Mouse (Mus musculus): Measurements from ENCODE around the gene Edc4. TPM values are rescaled to one million over a fixed set of nuclear protein-coding genes. Genes with fewer than 3 reads are reported as not detected.

The Edc4 gene
- polyA plus RNA-seq, 1 experiment, result 55.8 TPM

GRCm38 (mm10) chr8:105850611-105851010 lies 30.1 kb upstream of the Edc4 start:
- Histone ChIP-seq H3K27ac (ENCODE audit: insufficient read depth, low read depth, low read length) (no peak overlapping the region), H3K4me3 (ENCODE audit: low read depth, low read length) (no peak overlapping the region), H3K36me3 (ENCODE audit: control insufficient read depth, insufficient read depth, low read length) (peaks cover 7% of the 10 kb centered on the region), H3K27me3 (ENCODE audit: control insufficient read depth, insufficient read depth, low read length) (no peaks in the 10 kb centered on the region), H3K4me1 (ENCODE audit: control insufficient read depth, insufficient read depth, insufficient read length, low read length) (no peaks in the 10 kb centered on the region)
- TF ChIP-seq CTCF (IDR thresholded peaks at IDR 0.05; ENCODE audit: extremely low read depth, insufficient read length, insufficient replicate concordance, low read depth, low read length), result no peak
- WGBS, result 61% methylated on average over 7 of the region's 7 CpGs

GRCm38 (mm10) chr8:105851651-105852143 lies 29.0 kb upstream of the Edc4 start:
- TF ChIP-seq POLR2A (IDR thresholded peaks at IDR 0.05; ENCODE audit: low read depth, low read length) (peak; percentile 41), CTCF (IDR thresholded peaks at IDR 0.05; ENCODE audit: extremely low read depth, insufficient read length, insufficient replicate concordance, low read depth, low read length) (no peak)
- Histone ChIP-seq H3K27ac (ENCODE audit: insufficient read depth, low read depth, low read length) (no peak overlapping the region), H3K4me3 (ENCODE audit: low read depth, low read length) (peak overlapping the region; percentile 86), H3K27me3 (ENCODE audit: control insufficient read depth, insufficient read depth, low read length) (no peaks in the 10 kb centered on the region), H3K4me1 (ENCODE audit: control insufficient read depth, insufficient read depth, insufficient read length, low read length) (peaks cover 9% of the 10 kb centered on the region), H3K36me3 (ENCODE audit: control insufficient read depth, insufficient read depth, low read length) (no peaks in the 10 kb centered on the region; the same call in none of the 2 replicates)
- under 1% methylated on average over 34 of the region's 34 CpGs for WGBS

GRCm38 (mm10) chr8:105852146-105852729 lies 28.4 kb upstream of the Edc4 start:
- Histone ChIP-seq H3K4me1 (ENCODE audit: control insufficient read depth, insufficient read depth, insufficient read length, low read length) (peaks cover 9% of the 10 kb centered on the region), H3K27ac (ENCODE audit: insufficient read depth, low read depth, low read length) (no peak overlapping the region), H3K4me3 (ENCODE audit: low read depth, low read length) (peak overlapping the region; percentile 86; the same call in 1 of the 2 replicates), H3K36me3 (ENCODE audit: control insufficient read depth, insufficient read depth, low read length) (no peaks in the 10 kb centered on the region; the same call in 1 of the 2 replicates), H3K27me3 (ENCODE audit: control insufficient read depth, insufficient read depth, low read length) (no peaks in the 10 kb centered on the region)
- 73% methylated on average over 12 of the region's 12 CpGs for WGBS
- TF ChIP-seq POLR2A (IDR thresholded peaks at IDR 0.05; ENCODE audit: low read depth, low read length), result no peak
- no peak for TF ChIP-seq CTCF (IDR thresholded peaks at IDR 0.05; ENCODE audit: extremely low read depth, insufficient read length, insufficient replicate concordance, low read depth, low read length)

GRCm38 (mm10) chr8:105853178-105853577 lies 27.5 kb upstream of the Edc4 start, which contains the start of gene Cenpt:
Gene Cenpt (minus strand): TSS chr8:105853278.
- Histone ChIP-seq H3K27me3 (ENCODE audit: control insufficient read depth, insufficient read depth, low read length) (no peaks in the 10 kb centered on the region), H3K4me3 (ENCODE audit: low read depth, low read length) (no peak within 1 kb of the TSS), H3K27ac (ENCODE audit: insufficient read depth, low read depth, low read length) (no peak within 1 kb of the TSS), H3K36me3 (ENCODE audit: control insufficient read depth, insufficient read depth, low read length) (no peaks in the 10 kb centered on the region), H3K4me1 (ENCODE audit: control insufficient read depth, insufficient read depth, insufficient read length, low read length) (peaks cover 9% of the 10 kb centered on the region)
- TF ChIP-seq POLR2A (IDR thresholded peaks at IDR 0.05; ENCODE audit: low read depth, low read length) (no peak), CTCF (IDR thresholded peaks at IDR 0.05; ENCODE audit: extremely low read depth, insufficient read length, insufficient replicate concordance, low read depth, low read length) (no peak)
- WGBS, result 83% methylated on average over 3 of the region's 3 CpGs

GRCm38 (mm10) chr8:105854303-105854702 lies 26.4 kb upstream of the Edc4 start:
- WGBS, result 26% methylated on average over 8 of the region's 8 CpGs
- Histone ChIP-seq H3K27me3 (ENCODE audit: control insufficient read depth, insufficient read depth, low read length) (no peaks in the 10 kb centered on the region), H3K4me3 (ENCODE audit: low read depth, low read length) (no peak overlapping the region), H3K4me1 (ENCODE audit: control insufficient read depth, insufficient read depth, insufficient read length, low read length) (peaks cover 9% of the 10 kb centered on the region), H3K36me3 (ENCODE audit: control insufficient read depth, insufficient read depth, low read length) (no peaks in the 10 kb centered on the region), H3K27ac (ENCODE audit: insufficient read depth, low read depth, low read length) (no peak overlapping the region)
- TF ChIP-seq CTCF (IDR thresholded peaks at IDR 0.05; ENCODE audit: extremely low read depth, insufficient read length, insufficient replicate concordance, low read depth, low read length) (no peak), POLR2A (IDR thresholded peaks at IDR 0.05; ENCODE audit: low read depth, low read length) (no peak)

GRCm38 (mm10) chr8:105854715-105855216 lies 25.9 kb upstream of the Edc4 start, which contains the start of gene Thap11:
Gene Thap11 (plus strand): TSS chr8:105855132.
- peak within 1 kb of the TSS; percentile 50 for H3K27ac ChIP-seq (ENCODE audit: insufficient read depth, low read depth, low read length)
- H3K4me1 ChIP-seq (ENCODE audit: control insufficient read depth, insufficient read depth, insufficient read length, low read length), result peaks cover 9% of the 10 kb centered on the region
- under 1% methylated on average over 43 of the region's 43 CpGs for WGBS
- H3K36me3 ChIP-seq (ENCODE audit: control insufficient read depth, insufficient read depth, low read length), result no peaks in the 10 kb centered on the region
- TF ChIP-seq POLR2A (IDR thresholded peaks at IDR 0.05; ENCODE audit: low read depth, low read length), result peak; percentile 46; the same call in 1 of the 2 replicates
- TF ChIP-seq CTCF (IDR thresholded peaks at IDR 0.05; ENCODE audit: extremely low read depth, insufficient read length, insufficient replicate concordance, low read depth, low read length), result peak; percentile 95
- no peaks in the 10 kb centered on the region for H3K27me3 ChIP-seq (ENCODE audit: control insufficient read depth, insufficient read depth, low read length)
- peak within 1 kb of the TSS; percentile 78 for H3K4me3 ChIP-seq (ENCODE audit: low read depth, low read length)

All from small intestine, adult 2 months (tissue).